Mouse (Mus musculus) liver, postnatal 0 days (tissue): ENCODE results near the gene Mlxipl.

Source experiments
- CTCF ChIP-seq: sonication (generic); IDR thresholded peaks from 2 replicates; pipeline ENCODE4 v1.5.1; 2016; ENCODE audit warnings: antibody characterized with exemption, low read depth
- EP300 ChIP-seq: IDR thresholded peaks from 2 replicates; pipeline ENCODE4 v1.6.1; 2016; ENCODE audit warnings: antibody characterized with exemption, low read depth, mild to moderate bottlenecking

DNA sequence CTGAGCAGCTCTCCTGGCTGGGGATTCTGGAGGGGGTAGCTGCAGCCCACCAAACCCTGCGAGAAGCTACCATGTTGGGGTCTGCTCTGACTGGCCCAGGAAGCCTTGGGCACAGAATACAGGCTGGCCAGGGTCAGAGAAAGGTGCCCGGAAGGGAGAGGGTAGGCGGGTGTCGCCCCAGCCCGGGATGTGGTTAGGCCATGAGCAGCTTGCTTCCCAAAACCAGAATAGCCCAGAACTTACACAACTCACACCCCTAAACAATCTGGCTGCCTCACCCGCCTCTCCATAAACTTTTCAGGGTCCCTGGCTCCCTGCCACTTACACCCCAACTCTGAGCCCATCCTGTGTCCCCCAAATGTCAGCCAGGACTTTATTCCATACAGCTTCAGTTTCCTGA lies 38.0 kb downstream of the Mlxipl start:
- TF ChIP-seq CTCF = no peak
- TF ChIP-seq EP300 = no peak
